Comparison of ENCODE assay signal across 17 mouse cellular contexts in the genomic region with DNA sequence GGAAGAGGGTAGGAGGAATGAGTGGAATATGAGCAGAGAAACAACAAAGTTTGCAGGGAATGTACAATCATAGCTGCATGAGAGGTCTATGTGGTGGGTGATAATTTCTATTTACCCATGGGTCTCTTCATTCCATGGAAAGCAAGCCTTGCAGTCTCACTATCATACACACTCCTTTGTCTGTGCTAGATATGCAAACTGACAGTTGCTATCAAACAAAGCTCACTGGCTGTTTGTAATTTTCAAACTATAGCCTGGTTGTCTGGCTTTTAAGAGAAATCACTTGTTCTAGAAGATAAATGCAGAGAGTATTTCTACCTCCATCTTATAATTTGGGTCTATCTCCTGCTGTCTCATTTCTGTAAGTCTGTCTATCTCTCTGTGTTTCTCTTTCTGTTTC.
DNase-seq lines count a peak whose midpoint lies in the region; TF ChIP-seq lines count a peak whose summit lies in the region.
"Had no signal": no experiment of that assay in that cellular context is flagged by ENCODE, and none has a peak within 500 bp of the region (broad histone marks: within the 10 kb centered on the region; RNA-seq: fewer than 3 reads in every experiment).

No protein-coding gene starts in this region.

- intact Hi-C loops in heart, postnatal 25 days (cut with DNase I) = no loop called here

- H3K36me3 ChIP-seq in MEL (ENCODE audit: control insufficient read depth in 1 of 2, insufficient read depth in 2 of 2, low read length in 2 of 2) = peaks cover 0 to 31% of the 10 kb centered on the region in 2 experiments; a peak in 2 of 4 replicates
- H3K36me3 ChIP-seq: G1E had no signal

- no peaks in the 10 kb centered on the region for H3K27me3 ChIP-seq in MEL (ENCODE audit: control insufficient read depth in 1 of 2, insufficient read depth in 2 of 2, low read length in 2 of 2)
- H3K27me3 ChIP-seq: CH12.LX, Patski had no signal

- TF ChIP-seq CTCF in MEL (IDR thresholded peaks at IDR 0.05 in 2 of 3, conservative IDR thresholded peaks at IDR 0.05 in 1 of 3; ENCODE audit: control insufficient read depth in 1 of 3, insufficient read depth in 1 of 3, low read depth in 2 of 3, low read length in 3 of 3, poor library complexity in 1 of 3, severe bottlenecking in 1 of 3) = no peak

- no peaks in the 10 kb centered on the region for H3K79me2 ChIP-seq in MEL (ENCODE audit: control insufficient read depth, insufficient read depth, low read length, poor library complexity)

- DNase-seq in MEL (ENCODE audit: low read depth, low spot score) = peak; percentile 59
- no peak for DNase-seq in heart, postnatal 25 days (ENCODE audit: low spot score)
- DNase-seq: adrenal gland, adult 2 months; adrenal gland, adult 8-10 months; adrenal gland, postnatal 10 days; adrenal gland, postnatal 14 days; adrenal gland, postnatal 25 days; adrenal gland, postnatal 36 days; B cell, adult 2 months; cerebellum, adult 11 months; cerebellum, adult 11-12 months; cerebellum, adult 18-20 months; cerebellum, adult 2 months; cerebellum, adult 8-10 months had no signal

- H3K27ac ChIP-seq in MEL (ENCODE audit: control insufficient read depth, low read depth, low read length) = peak overlapping the region; percentile 67

- H3K4me3 ChIP-seq in MEL (ENCODE audit: control insufficient read depth in 1 of 2, insufficient read depth in 1 of 2, low read depth in 2 of 2, low read length in 2 of 2) = no peak overlapping the region

- H3K9ac ChIP-seq in MEL (ENCODE audit: control insufficient read depth, low read depth, low read length, poor library complexity, severe bottlenecking) = no peak overlapping the region

- H3K4me1 ChIP-seq in MEL (ENCODE audit: control insufficient read depth in 1 of 2, insufficient read depth in 2 of 2, low read length in 2 of 2) = peaks cover 8 to 18% of the 10 kb centered on the region in 2 experiments

- peak; percentile 68 to 88; a peak in 3 of 4 replicates for TF ChIP-seq EP300 in MEL (IDR thresholded peaks at IDR 0.05; ENCODE audit: low read depth in 1 of 2, low read length in 2 of 2)

- TF ChIP-seq POLR2A in MEL (IDR thresholded peaks at IDR 0.05; ENCODE audit: control insufficient read depth in 1 of 2, insufficient read depth in 1 of 2, low read depth in 1 of 2, low read length in 2 of 2, poor library complexity in 1 of 2) = no peak

- TF ChIP-seq RAD21 in MEL (IDR thresholded peaks at IDR 0.05; ENCODE audit: low read depth, low read length) = no peak

- no peaks in the 10 kb centered on the region for H3K9me3 ChIP-seq in MEL (replicated peaks; ENCODE audit: insufficient read depth, low read length)
- H3K9me3 ChIP-seq: G1E had no signal

TF ChIP-seq in MEL, 35 proteins besides CTCF, POLR2A, EP300 and RAD21:
- TF ChIP-seq POLR2AphosphoS2 (IDR thresholded peaks at IDR 0.05; ENCODE audit: low read length) (no peak), TCF12 (IDR thresholded peaks at IDR 0.05; ENCODE audit: low read depth, low read length) (peak; percentile 58; the same call in 1 of the 2 replicates), ETS1 (IDR thresholded peaks at IDR 0.05; ENCODE audit: low read depth, low read length) (peak; percentile 56), GATA1 (IDR thresholded peaks at IDR 0.05; ENCODE audit: low read depth, low read length) (peak; percentile 85), KAT2A (conservative IDR thresholded peaks at IDR 0.05; ENCODE audit: low read depth, low read length) (no peak), RCOR1 (IDR thresholded peaks at IDR 0.05; ENCODE audit: low read depth, low read length) (no peak), MYC (IDR thresholded peaks at IDR 0.05; ENCODE audit: low read depth, low read length) (no peak), MYB (IDR thresholded peaks at IDR 0.05; ENCODE audit: low read depth, low read length) (peak; percentile 76), CHD2 (IDR thresholded peaks at IDR 0.05; ENCODE audit: low read length) (no peak), MAFK (IDR thresholded peaks at IDR 0.05; ENCODE audit: borderline replicate concordance, low read depth, low read length) (no peak)
